Mouse (Mus musculus) left cerebral cortex, postnatal 4 days (tissue): ENCODE data around the gene Slc36a3. TPM values are rescaled to one million over a fixed set of nuclear protein-coding genes. Genes with fewer than 3 reads are reported as not detected.
"Not testable (repeated sequence)": the region's sequence is repeated elsewhere in the genome, so short reads cannot be mapped to it uniquely, and the experiment has no call there.

Experiments
- DNase-seq: peaks from one replicate; pipeline ENCODE4 v3.0.0-alpha.2; 2022
- intact Hi-C: fragments of 180-260 bp; cut with DNase I; formaldehyde crosslinking; loops from one replicate; pipeline ENCODE4 v1.15.1; 2025
- total RNA-seq, 2 experiments: library from RNA; stranded (reverse); gene quantifications; 2 replicates each; pipeline ENCODE4 v1.2.3; 2021

The Slc36a3 gene
- total RNA-seq, 2 experiments from 2014 or later = not detected

DNA sequence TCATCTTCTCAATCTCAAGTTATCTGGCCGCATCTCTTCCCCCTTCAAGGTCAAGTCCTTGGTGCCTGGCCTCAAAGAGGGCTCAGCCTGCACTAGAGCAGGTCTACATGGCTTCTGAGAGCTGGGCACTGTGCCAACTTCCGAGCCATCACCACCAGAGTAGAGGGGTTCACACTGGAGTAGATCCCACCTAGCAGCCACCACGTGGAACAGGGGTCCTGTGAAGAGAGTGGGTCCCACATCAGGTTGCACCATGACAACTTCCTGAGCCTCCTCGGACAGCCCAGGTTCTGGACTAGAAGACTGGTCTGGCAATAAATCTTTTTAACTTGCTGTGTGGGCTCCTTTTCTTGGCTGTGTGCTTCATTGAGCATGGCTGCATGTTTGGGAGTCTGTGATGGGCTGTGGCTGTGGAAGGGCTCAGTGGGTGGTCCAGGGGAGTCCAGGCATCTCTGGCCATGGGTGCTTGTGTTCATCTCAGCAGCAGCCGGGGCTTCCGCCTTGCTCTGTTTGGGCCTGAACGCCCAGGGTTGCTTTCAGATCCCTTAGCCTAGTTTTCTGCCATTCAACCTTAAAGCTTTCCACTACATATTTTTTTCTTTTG, 40.8 kb downstream of the Slc36a3 start:
- DNase-seq = peak; percentile 41
- intact Hi-C loops = no loop called here

DNA sequence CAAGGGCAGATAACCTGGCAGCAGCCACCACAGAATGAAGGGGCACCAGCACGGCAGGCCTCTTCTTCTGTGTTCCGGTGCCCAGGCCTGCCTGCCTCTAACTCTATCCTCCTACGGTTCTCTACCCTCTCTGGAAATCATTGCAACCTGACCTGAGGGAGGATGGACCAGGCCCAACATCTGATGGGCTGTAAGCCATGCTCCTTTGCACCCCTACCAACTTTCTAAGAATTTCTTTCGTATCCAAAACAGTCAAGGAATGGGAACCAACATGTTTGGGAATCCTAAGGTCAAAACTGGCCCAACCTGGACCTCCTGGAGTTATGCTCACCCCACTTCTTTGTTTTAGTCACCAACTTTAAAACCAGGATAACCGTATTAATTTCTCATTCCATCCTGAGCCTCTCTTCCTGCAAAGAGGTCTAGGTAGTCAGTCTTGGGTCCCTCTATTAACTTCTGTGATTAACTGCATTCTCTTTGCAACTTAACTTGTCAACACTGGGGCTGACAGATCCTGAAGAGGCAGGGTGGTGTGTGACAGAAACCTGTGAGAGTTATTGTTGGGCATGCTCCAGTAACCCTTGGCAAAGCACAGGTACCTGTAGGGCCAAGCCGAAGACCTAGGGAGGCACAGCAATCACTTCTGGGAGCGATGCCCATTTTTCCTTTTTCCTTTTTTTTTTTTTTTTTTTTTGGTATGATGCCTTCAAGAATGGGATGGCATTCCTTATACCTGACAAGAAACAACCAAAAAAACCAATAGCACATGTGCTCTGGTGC, 41.8 kb downstream of the Slc36a3 start:
- intact Hi-C loops = no loop called here
- no peak for DNase-seq

DNA sequence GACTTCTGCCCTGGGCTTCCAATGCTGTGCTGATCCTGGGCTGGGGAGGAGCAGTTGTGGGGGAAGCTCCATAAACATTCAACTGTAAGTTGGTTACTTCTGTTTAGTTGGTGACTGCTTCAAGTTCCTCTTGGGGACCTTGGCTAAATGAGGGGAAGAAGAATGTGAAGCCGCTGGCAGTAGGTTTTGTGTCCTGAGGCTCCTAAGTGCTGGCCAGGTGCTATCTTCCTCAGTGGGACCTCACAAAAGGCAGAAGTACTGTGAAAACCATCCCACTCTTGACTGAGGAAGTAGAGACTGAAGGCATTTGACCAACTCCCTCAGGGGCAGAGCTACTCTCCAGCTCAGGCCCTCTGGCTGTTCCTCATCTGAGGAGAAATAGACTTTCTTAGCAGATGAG, 44.9 kb downstream of the Slc36a3 start:
- DNase-seq = no peak
- intact Hi-C loops = no loop called here

DNA sequence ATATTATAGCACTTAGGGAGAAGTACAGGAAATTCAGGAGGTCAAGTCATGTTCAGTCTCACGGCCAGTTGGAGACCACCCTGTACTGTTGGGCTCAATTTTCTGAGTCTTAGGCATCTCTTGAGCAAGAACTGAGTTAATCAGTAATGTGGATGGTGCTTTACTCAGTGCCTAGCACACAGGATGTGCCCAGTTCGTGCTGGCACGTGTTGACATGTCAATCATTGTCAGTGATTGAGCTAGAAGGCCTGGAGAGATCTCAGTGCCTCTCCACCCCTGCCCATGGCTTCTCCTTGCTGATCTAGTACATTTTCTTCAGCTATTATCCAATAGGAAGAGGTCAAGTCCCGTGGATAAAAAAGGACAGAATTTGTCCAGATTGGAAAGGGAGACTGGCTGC, 46.1 kb downstream of the Slc36a3 start:
- intact Hi-C loops = no loop called here
- no peak for DNase-seq

DNA sequence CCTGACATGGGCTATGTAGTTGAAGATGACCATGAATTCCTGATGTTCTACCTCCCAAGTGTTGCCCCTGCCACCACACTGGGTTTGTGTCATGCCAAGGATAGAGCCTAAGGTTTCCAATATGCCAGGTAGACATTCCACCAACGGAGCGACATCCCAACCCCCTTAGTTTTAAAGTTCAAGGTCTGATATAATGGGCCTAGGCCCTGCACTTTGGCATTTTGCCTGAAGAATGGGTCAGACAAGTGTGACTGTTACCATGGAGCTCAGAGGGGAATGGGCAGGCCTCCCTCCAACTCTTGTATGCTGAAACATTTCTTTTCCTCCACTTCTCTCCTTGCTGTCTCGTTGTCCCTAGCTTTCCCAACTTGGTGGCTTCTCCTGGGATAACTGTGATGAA, 48.3 kb downstream of the Slc36a3 start:
- intact Hi-C loops = no loop called here
- DNase-seq = no peak

DNA sequence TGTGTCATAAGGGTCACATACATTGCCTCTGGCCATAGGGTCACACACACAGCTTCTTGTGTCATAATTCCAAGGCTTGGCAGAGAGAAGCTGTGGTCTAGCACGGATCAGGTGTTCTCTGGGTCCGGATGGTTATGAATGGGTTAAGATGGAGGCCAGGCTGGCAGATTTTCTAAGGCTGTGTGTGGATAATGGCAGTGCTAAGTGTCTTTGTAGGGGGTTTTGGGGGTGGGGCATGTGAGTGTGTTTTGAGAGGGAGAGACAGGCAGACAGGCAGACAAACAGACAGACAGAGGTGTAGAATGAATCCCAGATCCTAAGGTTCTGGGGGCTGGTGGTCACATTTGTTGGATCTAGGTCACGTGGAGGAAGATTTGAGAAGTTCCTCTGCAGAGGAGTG, 49.5 kb downstream of the Slc36a3 start:
- intact Hi-C loops = no loop called here
- DNase-seq = no peak

DNA sequence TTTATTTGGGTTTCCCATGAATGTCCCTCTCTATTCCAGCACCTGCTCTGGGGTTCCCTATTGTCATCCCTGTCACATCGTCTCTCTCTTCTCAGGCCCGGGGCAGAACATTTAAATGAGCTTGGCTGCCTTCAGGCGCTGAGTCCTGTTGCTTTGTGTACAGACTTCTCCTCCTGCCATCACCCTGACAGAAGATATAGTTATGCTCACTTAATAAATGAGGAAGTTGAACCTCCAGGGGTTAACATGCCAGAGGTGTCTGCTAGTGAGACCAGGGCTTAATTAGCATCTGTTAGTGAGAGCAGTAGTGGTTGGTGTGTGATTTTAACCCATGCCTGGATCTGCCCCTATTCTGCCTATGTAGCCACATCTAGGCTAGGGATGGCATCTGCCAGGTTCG, 51.6 kb downstream of the Slc36a3 start:
- intact Hi-C loops = no loop called here

DNA sequence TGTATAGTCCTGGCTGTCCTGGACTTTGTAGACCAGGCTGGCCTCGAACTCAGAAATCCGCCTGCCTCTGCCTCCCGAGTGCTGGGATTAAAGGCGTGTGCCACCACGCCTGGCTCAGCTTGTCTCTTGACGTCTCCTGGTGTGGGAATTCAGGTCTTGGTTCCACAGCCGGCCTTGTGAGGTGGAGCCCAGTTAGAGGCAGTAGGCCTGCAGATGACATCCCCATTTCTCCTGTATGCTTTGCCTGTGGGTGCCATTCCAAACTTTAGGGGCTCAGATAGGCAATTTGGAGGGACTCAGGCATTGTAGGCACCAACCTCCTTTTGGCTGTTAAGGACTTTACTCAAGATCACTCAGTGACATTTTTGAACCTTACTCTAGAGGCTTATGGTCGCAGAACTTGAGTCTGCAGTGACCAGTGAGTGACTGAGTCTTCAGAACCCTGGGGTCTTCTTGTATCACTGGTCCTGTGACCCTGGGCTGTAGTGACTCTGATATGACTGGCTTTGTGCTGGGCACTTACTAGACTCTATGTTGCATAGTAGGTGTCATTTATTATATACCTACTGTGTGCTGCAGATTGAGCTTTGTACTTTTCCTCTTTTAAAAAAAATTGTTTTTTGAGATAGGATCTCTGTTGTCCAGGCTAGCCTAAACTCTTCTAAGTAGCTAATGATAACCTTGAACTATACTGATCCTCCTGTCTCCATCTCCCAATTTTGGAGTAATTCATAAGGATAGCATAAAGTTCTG, 52.3 kb downstream of the Slc36a3 start:
- no peak for DNase-seq
- intact Hi-C loops = no loop called here

More for the DNA sequence above, 51.6 kb downstream of the Slc36a3 start:
- DNase-seq = no peak

DNA sequence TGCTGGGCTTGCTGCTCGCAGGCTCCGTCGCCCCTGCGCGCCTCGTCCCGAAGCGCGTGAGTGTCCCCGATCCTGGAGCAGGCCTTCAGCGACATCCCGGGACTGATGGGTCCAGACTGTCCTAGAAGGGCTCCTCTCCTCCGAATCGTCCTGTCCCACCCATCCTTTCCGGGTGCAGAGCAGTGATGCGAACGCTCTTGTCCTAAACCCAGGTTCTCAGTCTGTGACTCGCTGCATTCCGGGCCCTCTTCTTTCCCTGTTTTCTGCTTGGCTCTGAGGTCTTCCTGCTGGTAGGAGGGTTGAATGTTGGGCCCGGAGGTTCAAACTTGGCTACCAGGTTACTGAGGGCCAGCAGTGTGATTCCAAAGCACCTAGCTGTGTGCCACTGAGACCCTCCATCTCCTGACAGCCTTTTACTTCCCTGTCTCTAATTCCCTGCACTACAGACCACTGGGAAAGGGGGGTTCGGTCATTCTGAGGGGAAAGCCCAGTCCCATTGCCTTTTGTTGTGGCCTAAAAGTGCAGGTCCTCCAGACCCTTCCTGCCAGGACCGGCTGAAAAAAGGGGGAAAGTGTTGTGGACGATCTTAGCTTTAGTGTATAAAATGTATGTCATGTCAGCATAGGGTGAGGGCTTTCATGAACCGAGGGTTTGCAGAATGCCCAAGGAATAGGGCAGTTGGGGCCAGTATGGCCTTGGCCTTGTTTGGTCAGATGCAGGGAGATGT, 53.2 kb downstream of the Slc36a3 start:
- DNase-seq = no peak
- intact Hi-C loops = no loop called here

DNA sequence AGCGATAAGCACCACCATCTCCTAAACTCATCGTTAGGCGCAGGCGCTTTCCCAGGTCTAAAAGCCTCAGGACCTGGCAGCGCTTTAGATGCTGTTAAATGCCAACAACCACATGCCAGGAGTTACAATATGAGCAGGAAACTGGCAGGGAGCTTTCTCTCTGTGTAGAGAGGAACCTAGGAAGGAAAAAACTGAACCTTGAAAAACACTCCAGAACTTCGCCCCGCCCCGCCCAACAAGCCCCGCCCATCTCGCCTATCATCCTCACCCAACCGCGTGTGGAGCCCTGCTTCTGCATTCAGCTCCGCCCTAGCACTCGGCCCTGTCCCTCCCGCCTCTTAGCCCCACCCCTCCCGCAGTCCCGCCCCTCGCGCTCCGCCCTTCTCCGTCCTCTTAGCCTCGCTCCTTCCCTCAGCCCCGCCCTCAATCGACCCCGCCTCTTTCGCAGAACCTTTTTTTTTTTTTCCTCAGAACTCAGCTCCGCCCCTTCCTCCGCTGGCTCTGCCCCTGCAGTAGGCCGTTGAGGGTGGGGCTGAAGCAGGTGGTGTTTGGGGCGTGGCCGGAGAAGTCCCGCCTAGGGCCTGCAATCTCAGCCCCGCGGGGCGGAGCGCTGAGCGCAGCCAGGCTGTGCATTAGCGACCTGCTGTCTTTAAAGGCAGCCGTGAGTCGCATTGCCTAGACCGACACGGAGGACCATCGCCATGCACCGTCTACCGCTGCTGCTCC, 53.9 kb downstream of the Slc36a3 start, which contains the start of gene Gm2a:
Gm2a (plus strand) TSS at position 653 of the 726 bp plus-strand sequence.
- peak; percentile 95 for DNase-seq
- intact Hi-C loops = no loop called here

DNA sequence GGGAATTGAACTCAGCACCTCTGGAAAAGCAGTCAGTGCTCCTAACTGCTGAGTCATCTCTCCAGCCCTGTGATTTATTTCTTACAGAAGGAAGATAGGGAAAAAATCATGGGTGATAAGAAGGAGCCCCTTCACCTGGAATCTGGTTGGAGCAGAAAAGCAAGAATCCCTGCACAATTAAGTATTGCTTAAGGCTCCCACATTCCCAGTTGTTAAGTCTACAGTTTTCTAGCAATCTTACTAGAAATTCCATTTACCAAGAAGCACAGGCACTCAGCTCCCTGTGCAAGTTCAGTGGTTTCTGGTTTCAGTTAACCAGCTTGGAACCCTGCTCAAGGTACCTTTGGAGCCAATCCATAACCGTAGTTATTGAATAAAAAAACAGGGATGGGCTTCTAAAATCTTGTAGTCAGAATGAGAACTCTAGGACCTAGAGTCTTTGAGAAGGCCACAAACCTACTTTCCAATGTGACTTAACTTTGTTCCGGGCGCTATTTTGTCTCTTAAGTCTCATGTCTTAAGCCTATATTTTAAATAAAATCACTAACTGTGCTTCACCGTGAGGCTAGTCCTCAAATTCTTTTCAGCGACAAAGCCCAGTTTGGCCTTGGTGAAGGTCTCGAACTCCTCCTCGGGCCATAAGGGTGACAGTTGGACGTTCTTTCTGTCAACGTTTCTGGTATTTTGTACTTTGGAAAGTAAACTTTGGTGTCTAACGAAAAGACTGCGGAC, 54.6 kb downstream of the Slc36a3 start:
- intact Hi-C loops = no loop called here
- DNase-seq = no peak

DNA sequence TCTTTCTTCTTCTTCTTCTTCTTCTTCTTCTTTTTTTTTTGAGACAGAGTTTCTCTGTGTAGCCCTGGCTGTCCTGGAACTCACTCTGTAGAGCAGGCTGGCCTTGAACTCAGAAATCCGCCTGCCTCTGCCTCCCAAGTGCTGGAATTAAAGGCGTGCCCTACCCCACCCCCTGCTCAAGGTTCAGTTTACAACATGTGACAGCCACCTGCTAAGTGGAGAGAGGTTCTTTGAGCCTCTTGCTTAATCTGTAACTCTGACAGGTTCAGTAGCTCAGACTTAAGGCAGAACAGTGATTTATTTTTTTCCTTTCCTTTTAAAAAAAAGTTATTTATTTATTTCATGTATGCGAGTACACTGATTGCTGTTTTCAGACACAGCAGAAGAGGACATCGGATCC, 55.2 kb downstream of the Slc36a3 start:
- DNase-seq, intact Hi-C loops: not testable (repeated sequence)

DNA sequence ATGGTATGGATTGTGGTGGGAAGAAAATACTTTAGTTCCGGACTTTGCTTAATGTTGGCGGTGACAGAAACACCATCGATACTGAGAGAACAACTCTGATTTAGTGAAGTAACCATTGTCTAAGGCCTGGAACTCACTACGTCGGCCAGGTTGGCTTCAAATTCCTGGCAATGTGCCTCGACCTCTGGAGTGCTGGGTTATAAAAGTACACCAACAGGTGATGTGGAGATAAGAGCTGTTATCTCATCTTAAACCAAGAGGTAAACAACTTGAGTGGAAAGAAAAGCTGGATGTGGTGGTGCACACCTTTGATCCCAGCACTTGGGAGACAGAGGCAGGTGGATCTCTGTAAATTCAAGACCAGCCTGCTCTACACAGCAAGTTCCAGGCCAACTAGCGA, 58.4 kb downstream of the Slc36a3 start:
- DNase-seq = no peak
- intact Hi-C loops = no loop called here

DNA sequence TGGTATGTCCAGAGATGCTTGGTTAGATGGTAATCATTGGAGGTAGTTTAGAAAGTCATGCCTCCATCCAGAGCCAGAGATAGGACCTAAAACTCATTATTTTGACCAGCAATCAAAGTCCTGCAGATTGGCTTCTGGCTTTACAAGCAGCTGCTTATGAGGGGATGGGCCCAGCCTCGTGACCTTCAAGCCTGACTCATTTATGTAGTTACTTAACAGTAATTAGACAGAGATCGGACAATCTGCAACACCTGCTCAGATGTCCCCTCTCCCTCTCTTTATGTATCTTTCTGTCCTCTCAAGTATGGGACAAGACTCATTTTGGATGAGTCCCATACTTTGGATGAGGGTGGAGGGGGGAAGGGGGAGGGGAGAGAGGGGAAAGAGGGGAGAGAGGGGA, 61.6 kb downstream of the Slc36a3 start:
- DNase-seq = no peak
- intact Hi-C loops = loop anchor here (2.0 kb wide), 1 partner anchor 99 kb away; no protein-coding TSS in a partner anchor

DNA sequence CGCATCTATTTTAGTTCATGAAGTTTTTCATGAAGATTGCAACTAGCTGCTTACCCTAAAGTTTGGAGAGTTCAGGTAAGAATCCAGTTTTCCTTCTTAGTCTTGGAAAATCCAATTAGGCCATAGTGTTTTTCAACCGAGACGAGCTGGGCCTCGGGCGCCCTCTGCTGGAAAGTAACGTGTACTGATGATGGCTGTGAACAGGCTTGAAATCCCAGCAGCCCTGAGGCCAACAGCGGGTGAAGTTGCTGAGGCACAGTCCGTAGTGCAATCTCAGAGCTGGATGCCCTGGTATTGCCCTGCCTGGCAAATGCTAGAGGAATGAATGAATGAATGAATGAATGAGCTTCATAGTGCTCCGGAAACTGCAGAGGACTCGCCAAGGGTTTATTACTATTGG, 64.5 kb downstream of the Slc36a3 start:
- intact Hi-C loops = no loop called here
- DNase-seq = peak; percentile 71

DNA sequence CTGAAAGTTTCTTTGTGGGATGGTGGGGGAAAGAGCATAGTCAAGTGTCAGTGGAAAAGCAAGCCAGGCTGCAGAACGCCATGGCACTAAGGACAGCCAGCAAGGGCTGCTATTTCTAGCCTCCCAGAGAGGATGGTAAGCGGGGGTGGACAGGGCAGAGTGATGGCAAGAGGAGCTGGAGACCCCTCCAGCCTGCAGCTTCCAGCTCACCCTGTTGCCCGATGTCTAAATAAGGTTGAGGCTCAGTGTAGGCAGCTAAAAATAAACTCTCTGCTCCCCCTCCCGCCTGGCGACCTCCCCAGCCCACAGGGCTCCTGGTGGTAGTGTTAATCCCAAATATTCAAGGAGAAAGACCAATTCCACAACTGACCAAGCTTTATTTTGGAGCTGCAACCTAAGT, 66.1 kb downstream of the Slc36a3 start:
- intact Hi-C loops = no loop called here
- no peak for DNase-seq

DNA sequence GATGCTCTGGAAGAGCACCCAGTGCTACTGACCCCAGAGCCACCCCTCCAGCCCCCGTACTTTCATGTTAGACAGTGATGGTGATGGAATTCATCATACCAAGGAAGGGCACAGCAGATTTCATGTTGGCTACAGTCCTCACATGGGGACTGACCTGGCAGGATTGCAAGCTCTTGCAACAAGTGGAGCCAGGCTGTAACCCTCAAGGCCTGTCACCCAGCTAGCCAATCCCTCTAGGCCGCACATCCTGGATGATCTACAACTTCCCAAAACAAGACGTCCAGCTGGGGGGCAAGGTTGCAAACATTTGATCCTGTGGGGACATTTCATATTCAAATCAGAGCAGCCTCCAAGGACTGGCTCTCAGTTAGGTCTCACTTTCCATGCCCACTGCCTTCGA, 66.9 kb downstream of the Slc36a3 start:
- no peak for DNase-seq
- intact Hi-C loops = no loop called here

DNA sequence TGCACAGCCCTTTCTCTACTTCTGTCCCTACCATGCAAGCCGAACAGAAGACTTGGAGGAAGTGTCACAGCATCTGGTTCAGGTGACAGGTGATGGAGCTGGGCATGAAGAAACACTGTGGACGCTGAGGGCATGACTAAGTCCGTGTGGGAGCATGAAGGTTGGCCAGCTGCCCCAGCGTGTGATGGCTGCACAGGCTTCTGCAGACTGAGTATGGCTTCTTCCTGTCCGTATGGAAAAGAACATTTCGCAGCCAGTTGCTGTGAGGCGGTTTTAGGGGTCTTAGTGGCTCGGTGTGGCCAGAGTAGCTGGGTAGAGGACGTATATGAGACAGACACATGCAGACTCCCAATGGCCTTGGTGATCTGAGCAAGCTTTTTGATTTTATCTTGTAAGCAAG, 70.3 kb downstream of the Slc36a3 start:
- intact Hi-C loops = no loop called here
- no peak for DNase-seq

DNA sequence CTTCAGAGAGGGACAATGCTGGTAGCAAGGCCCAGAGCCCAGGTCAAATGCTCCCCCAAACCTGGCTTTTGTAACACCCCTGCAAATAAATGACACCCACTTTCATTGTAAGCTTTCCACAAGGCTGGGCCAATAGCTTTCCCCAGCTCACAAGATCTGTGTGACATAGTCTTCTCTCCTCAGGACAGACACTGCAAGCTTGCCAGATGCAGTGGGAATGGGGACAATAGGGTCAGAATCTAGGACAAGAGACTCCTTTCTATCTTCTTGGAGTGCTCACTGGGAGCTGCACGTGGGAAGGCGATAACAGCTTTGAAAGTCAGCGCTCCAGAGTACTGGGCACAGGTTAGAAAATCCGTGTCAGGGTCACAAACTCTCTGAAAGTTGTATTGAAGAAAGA, 72.3 kb downstream of the Slc36a3 start:
- DNase-seq = no peak
- intact Hi-C loops = no loop called here

DNA sequence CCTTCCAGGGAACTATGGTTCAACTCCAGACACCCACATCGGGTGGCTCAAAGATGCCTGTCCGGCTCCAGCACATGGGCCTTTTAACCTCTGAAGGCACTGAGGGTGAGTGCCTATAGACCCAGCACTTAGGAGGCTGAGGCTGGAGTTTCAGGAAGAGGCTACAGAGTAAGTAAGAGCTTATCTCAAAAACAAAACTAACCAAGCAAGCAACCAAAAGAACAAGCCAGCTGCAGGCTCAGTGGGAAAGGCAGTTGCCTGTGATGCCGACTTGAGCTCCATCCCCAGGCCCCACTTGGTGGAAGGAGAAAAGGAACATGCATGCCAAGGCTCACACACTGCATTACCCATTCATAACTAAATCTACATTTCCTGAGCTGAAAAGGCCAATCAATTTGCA, 73.0 kb downstream of the Slc36a3 start:
- intact Hi-C loops = no loop called here
- DNase-seq = no peak
